Mouse (Mus musculus): ENCODE data around the gene Psmd4.
"Not testable (repeated sequence)": the region's sequence is repeated elsewhere in the genome, so short reads cannot be mapped to it uniquely, and the experiment has no call there.

Gene Psmd4

GRCm38 (mm10) chr3:95042166-95042837 lies at the start of gene Psmd4:
Gene Psmd4, minus strand, starts transcription at chr3:95042614.
- peak; percentile 95 for DNase-seq

- no peak for DNase-seq
These were observed 45.7 kb upstream of the Psmd4 start for GRCm38 (mm10) chr3:95088071-95088470.

- DNase-seq, result no peak
These were observed 29.2 kb upstream of the Psmd4 start for GRCm38 (mm10) chr3:95071606-95072005.

GRCm38 (mm10) chr3:95066570-95066969 lies 24.2 kb upstream of the Psmd4 start:
- DNase-seq, result no peak

GRCm38 (mm10) chr3:95066095-95066494 lies 23.7 kb upstream of the Psmd4 start:
- DNase-seq, result no peak

- DNase-seq, result no peak
These were observed 23.1 kb upstream of the Psmd4 start for GRCm38 (mm10) chr3:95065553-95065952.

- no peak for DNase-seq
These were observed 21.3 kb upstream of the Psmd4 start for GRCm38 (mm10) chr3:95063741-95064140.

- no peak for DNase-seq
These were observed 15.7 kb upstream of the Psmd4 start for GRCm38 (mm10) chr3:95058078-95058477.

- no peak for DNase-seq
These were observed 13.9 kb upstream of the Psmd4 start for GRCm38 (mm10) chr3:95056275-95056674.

- peak; percentile 37 for DNase-seq
These were observed 12.3 kb upstream of the Psmd4 start for GRCm38 (mm10) chr3:95054481-95055260.

GRCm38 (mm10) chr3:95053701-95054100 lies 11.3 kb upstream of the Psmd4 start:
- no peak for DNase-seq

- DNase-seq, result no peak
These were observed 10.5 kb upstream of the Psmd4 start for GRCm38 (mm10) chr3:95052959-95053358.

- DNase-seq, result no peak
These were observed 5.5 kb upstream of the Psmd4 start for GRCm38 (mm10) chr3:95047914-95048313.

GRCm38 (mm10) chr3:95046462-95047057 lies 4.1 kb upstream of the Psmd4 start:
- DNase-seq, result no peak

- no peak for DNase-seq
These were observed 837 bp upstream of the Psmd4 start for GRCm38 (mm10) chr3:95043251-95043650.

GRCm38 (mm10) chr3:95042838-95043229 lies 420 bp upstream of the Psmd4 start:
- DNase-seq, result no peak

- no peak for DNase-seq
These were observed 789 bp downstream of the Psmd4 start for GRCm38 (mm10) chr3:95041625-95042024.

- DNase-seq, result no peak
These were observed 12.5 kb downstream of the Psmd4 start for GRCm38 (mm10) chr3:95029953-95030352.

- DNase-seq, result not testable (repeated sequence)
These were observed 13.1 kb downstream of the Psmd4 start for GRCm38 (mm10) chr3:95029291-95029827.

- DNase-seq, result no peak
These were observed 13.8 kb downstream of the Psmd4 start for GRCm38 (mm10) chr3:95028603-95029002.

- DNase-seq, result no peak
These were observed 14.7 kb downstream of the Psmd4 start for GRCm38 (mm10) chr3:95027701-95028100.

GRCm38 (mm10) chr3:95027057-95027645 lies 15.3 kb downstream of the Psmd4 start:
- DNase-seq, result no peak

GRCm38 (mm10) chr3:95025202-95025601 lies 17.2 kb downstream of the Psmd4 start:
- DNase-seq, result no peak
